Mouse (Mus musculus): ENCODE data around the gene Zfp110. TPM values are rescaled to one million over a fixed set of nuclear protein-coding genes. Genes with fewer than 3 reads are reported as not detected.
A peak's percentile ranks its signal among the peaks of the same experiment; 100 is the strongest.
"Not testable (repeated sequence)": the region's sequence is repeated elsewhere in the genome, so short reads cannot be mapped to it uniquely, and the experiment has no call there.

The Zfp110 gene
- total RNA-seq (2021) = 10 to 100 TPM; 13.6 to 14.7 TPM

- DNase-seq = peak; percentile 82 to 83
These were observed at the start of gene Zfp110 for GRCm38 (mm10) chr7:12834162-12835120. Gene Zfp110, plus strand, starts transcription at chr7:12834761.

- DNase-seq = no peak
These were observed 47.2 kb upstream of the Zfp110 start for GRCm38 (mm10) chr7:12787333-12787732.

- no peak for DNase-seq
These were observed 46.5 kb upstream of the Zfp110 start for GRCm38 (mm10) chr7:12788025-12788424.

- not testable (repeated sequence) for DNase-seq
These were observed 41.9 kb upstream of the Zfp110 start for GRCm38 (mm10) chr7:12792624-12793023.

GRCm38 (mm10) chr7:12797971-12798370, 36.6 kb upstream of the Zfp110 start:
- no peak for DNase-seq

GRCm38 (mm10) chr7:12799554-12799953, 35.0 kb upstream of the Zfp110 start:
- no peak for DNase-seq

- DNase-seq = peak; percentile 82 to 83
These were observed 31.5 kb upstream of the Zfp110 start, which contains the start of gene Zscan18 for GRCm38 (mm10) chr7:12802866-12803726. Gene Zscan18, minus strand, starts transcription at chr7:12803635.

GRCm38 (mm10) chr7:12803727-12804071, 30.9 kb upstream of the Zfp110 start:
- no peak for DNase-seq

- DNase-seq = no peak
These were observed 19.0 kb upstream of the Zfp110 start for GRCm38 (mm10) chr7:12815566-12815965.

- DNase-seq = peak; percentile 90 to 91
These were observed 15.9 kb upstream of the Zfp110 start, which contains the start of gene Zfp329 for GRCm38 (mm10) chr7:12818521-12819295. Gene Zfp329, minus strand, starts transcription at chr7:12818858.

GRCm38 (mm10) chr7:12835193-12835671, 671 bp downstream of the Zfp110 start:
- no peak for DNase-seq

- DNase-seq = no peak
These were observed 1.2 kb downstream of the Zfp110 start for GRCm38 (mm10) chr7:12835779-12836178.

- DNase-seq = no peak
These were observed 39.7 kb downstream of the Zfp110 start for GRCm38 (mm10) chr7:12874301-12874700.

GRCm38 (mm10) chr7:12880036-12880435, 45.5 kb downstream of the Zfp110 start:
- no peak for DNase-seq

GRCm38 (mm10) chr7:12880497-12880896, 45.9 kb downstream of the Zfp110 start:
- not testable (repeated sequence) for DNase-seq

GRCm38 (mm10) chr7:12880911-12881660, 46.5 kb downstream of the Zfp110 start, which contains the start of gene Zfp128:
Gene Zfp128, plus strand, starts transcription at chr7:12881177.
- DNase-seq = peak; percentile 93 to 96

GRCm38 (mm10) chr7:12886563-12887266, 52.2 kb downstream of the Zfp110 start:
- no peak for DNase-seq

- DNase-seq = no peak
These were observed 53.0 kb downstream of the Zfp110 start for GRCm38 (mm10) chr7:12887585-12887984.

- DNase-seq = no peak
These were observed 56.4 kb downstream of the Zfp110 start for GRCm38 (mm10) chr7:12890928-12891327.

- no peak for DNase-seq
These were observed 56.8 kb downstream of the Zfp110 start for GRCm38 (mm10) chr7:12891334-12891733.
